Mouse (Mus musculus) myocyte (in vitro differentiated cells): ENCODE data around the gene Tigar.

Source experiments
- CEBPB ChIP-seq: IDR thresholded peaks from 2 replicates; pipeline ENCODE4 v1.6.1; 2011; ENCODE audit warnings: mild to moderate bottlenecking, moderate library complexity; ENCODE audit not compliant: poor library complexity, insufficient read depth, severe bottlenecking
- E2F4 ChIP-seq: IDR thresholded peaks from one replicate; pipeline ENCODE4 v1.6.1; 2011; ENCODE audit warnings: mild to moderate bottlenecking, control low read depth, moderate library complexity; ENCODE audit not compliant: insufficient read depth
- MAX ChIP-seq: IDR thresholded peaks from one replicate; pipeline ENCODE4 v1.6.1; 2011; ENCODE audit warnings: low read depth, mild to moderate bottlenecking, control low read depth
- MYOD1 ChIP-seq, 3 experiments: IDR thresholded peaks; one replicate each; pipeline ENCODE4 v1.6.1; 2011; ENCODE audit warnings: control low read depth in 2 of 3, low read depth in 2 of 3, mild to moderate bottlenecking in 2 of 3, moderate library complexity in 1 of 3; ENCODE audit not compliant: insufficient read length in 2 of 3, control insufficient read depth in 1 of 3
- MYOG ChIP-seq, 3 experiments: IDR thresholded peaks; one replicate each; pipeline ENCODE4 v1.6.1; 2011; ENCODE audit warnings: control low read depth in 2 of 3, low read depth in 2 of 3, mild to moderate bottlenecking in 2 of 3; ENCODE audit not compliant: insufficient read length in 2 of 3, control insufficient read depth in 1 of 3, insufficient read depth in 1 of 3
- POLR2A ChIP-seq: IDR thresholded peaks from one replicate; pipeline ENCODE4 v1.6.1; 2011; ENCODE audit warnings: low read depth, mild to moderate bottlenecking, control low read depth, moderate library complexity; ENCODE audit not compliant: insufficient read length
- POLR2AphosphoS2 ChIP-seq: IDR thresholded peaks from one replicate; pipeline ENCODE4 v1.6.1; 2011; ENCODE audit warnings: low read depth, control low read depth; ENCODE audit not compliant: insufficient read length
- REST ChIP-seq: IDR thresholded peaks from one replicate; pipeline ENCODE4 v1.6.1; 2011; ENCODE audit warnings: mild to moderate bottlenecking, control low read depth, moderate library complexity; ENCODE audit not compliant: insufficient read depth, insufficient read length
- SRF ChIP-seq: IDR thresholded peaks from one replicate; pipeline ENCODE4 v1.6.1; 2011; ENCODE audit warnings: low read depth; ENCODE audit not compliant: control insufficient read depth, insufficient read length
- TCF12 ChIP-seq: IDR thresholded peaks from one replicate; pipeline ENCODE4 v1.6.1; 2011; ENCODE audit warnings: mild to moderate bottlenecking, control low read depth; ENCODE audit not compliant: poor library complexity, insufficient read depth, severe bottlenecking
- TCF3 ChIP-seq: IDR thresholded peaks from one replicate; pipeline ENCODE4 v1.6.1; 2011; ENCODE audit warnings: low read depth, control low read depth; ENCODE audit not compliant: insufficient read length
- USF1 ChIP-seq: IDR thresholded peaks from one replicate; pipeline ENCODE4 v1.6.1; 2011; ENCODE audit warnings: low read depth, mild to moderate bottlenecking, control low read depth, moderate library complexity

DNA sequence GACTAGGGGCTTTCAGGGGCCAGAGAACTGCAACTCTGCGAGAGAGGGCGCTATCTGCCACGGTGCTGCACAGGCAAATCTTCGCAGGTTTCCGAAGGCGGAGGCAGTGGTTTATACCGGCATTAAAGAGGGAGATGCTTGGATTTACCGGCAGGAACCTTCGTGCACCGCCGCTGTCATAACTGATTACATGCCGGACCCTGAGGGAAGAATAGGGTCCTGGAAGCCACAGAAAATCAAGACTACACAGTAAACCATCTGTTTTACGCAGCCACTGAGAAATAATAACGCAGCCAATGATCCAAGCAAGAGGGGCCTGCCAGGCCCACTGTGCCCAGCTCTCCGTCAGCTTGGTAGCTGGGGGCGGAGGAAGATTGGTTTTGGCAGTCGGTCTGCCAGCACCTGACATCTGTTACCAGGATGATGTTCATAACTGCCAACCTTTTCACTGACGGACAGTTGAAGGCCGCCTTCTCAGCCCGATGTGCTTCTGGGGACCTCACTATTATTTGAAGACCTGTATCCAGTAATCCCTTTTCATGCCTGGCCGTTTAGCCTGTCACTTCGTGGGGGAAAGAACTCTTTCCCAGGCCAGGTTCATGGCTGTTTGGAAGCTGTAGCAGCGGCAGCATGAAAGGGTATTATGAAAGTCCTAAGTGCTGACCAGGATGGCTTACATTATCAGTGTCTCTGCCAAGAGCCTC lies 5.5 kb upstream of the Tigar start:
- TF ChIP-seq TCF12 = no peak
- no peak for TF ChIP-seq USF1
- TF ChIP-seq MYOG (IDR thresholded peaks at IDR 0.05; ENCODE audit: control insufficient read depth in 1 of 3, insufficient read depth in 1 of 3, insufficient read length in 2 of 3, low read depth in 2 of 3) = no peak
- no peak for TF ChIP-seq POLR2A
- TF ChIP-seq REST = no peak
- TF ChIP-seq SRF = no peak
- TF ChIP-seq POLR2AphosphoS2 = no peak
- TF ChIP-seq E2F4 = no peak
- TF ChIP-seq MAX = no peak
- TF ChIP-seq MYOD1 (IDR thresholded peaks at IDR 0.05; ENCODE audit: control insufficient read depth in 1 of 3, insufficient read length in 2 of 3, low read depth in 2 of 3) = no peak
- TF ChIP-seq CEBPB = no peak
- TF ChIP-seq TCF3 = no peak
